9 mouse cellular contexts compared by ENCODE assay signal in genomic region chr10:41385506-41386221, GRCm38 (mm10).
DNase-seq lines count a peak whose midpoint lies in the region; ATAC-seq lines count a peak whose summit lies in the region.
"Had no signal": no experiment of that assay in that cellular context is flagged by ENCODE, and none has a peak within 500 bp of the region (broad histone marks: within the 10 kb centered on the region; RNA-seq: fewer than 3 reads in every experiment).

No protein-coding gene starts in this region.

- no peak overlapping the region for H3K4me3 ChIP-seq in hindbrain, embryonic 11.5 days (ENCODE audit: low read depth, low read length)
- H3K4me3 ChIP-seq: lung, embryonic 15.5 days had no signal

- 75% methylated on average over 15 of the region's 15 CpGs for WGBS in hindbrain, embryonic 11.5 days

- no peak overlapping the region for H3K27ac ChIP-seq in hindbrain, embryonic 11.5 days (ENCODE audit: low read depth, low read length)
- H3K27ac ChIP-seq: lung, embryonic 15.5 days had no signal

- H3K9ac ChIP-seq in hindbrain, embryonic 11.5 days (ENCODE audit: low read depth, low read length) = no peak overlapping the region
- H3K9ac ChIP-seq: lung, embryonic 15.5 days had no signal

- no peaks in the 10 kb centered on the region for H3K4me1 ChIP-seq in hindbrain, embryonic 11.5 days (replicated peaks; ENCODE audit: control insufficient read depth, insufficient read depth, low read length)
- H3K4me1 ChIP-seq: lung, embryonic 15.5 days had no signal

- H3K9me3 ChIP-seq in hindbrain, embryonic 11.5 days (ENCODE audit: control insufficient read depth, low read length) = no peaks in the 10 kb centered on the region
- H3K9me3 ChIP-seq: lung, embryonic 15.5 days had no signal

- DNase-seq in adrenal gland, adult (ENCODE audit: inconsistent age in 2 of 2, low spot score in 1 of 2) = peak; percentile 18 to 39
- no peak for DNase-seq in adrenal gland, postnatal 4 days (ENCODE audit: low spot score in 2 of 2)
- DNase-seq in 416B (ENCODE audit: low read depth) = peak; percentile 75
- peak; percentile 13 for DNase-seq in gastrocnemius, postnatal 10 days
- peak; percentile 4 to 9 for DNase-seq in layer of hippocampus, postnatal 36 days
- DNase-seq in spleen, adult 12 weeks (ENCODE audit: low spot score) = peak; percentile 61
- no peak for DNase-seq in hindbrain, embryonic 11.5 days (ENCODE audit: low spot score)
- DNase-seq in adipocyte (ENCODE audit: low spot score) = no peak

- no peaks in the 10 kb centered on the region for H3K36me3 ChIP-seq in hindbrain, embryonic 11.5 days (ENCODE audit: control insufficient read depth, insufficient read depth, low read length)
- H3K36me3 ChIP-seq: lung, embryonic 15.5 days had no signal

- H3K4me2 ChIP-seq in hindbrain, embryonic 11.5 days (replicated peaks; ENCODE audit: low read depth, low read length) = no peak overlapping the region
- H3K4me2 ChIP-seq: lung, embryonic 15.5 days had no signal

- no peaks in the 10 kb centered on the region for H3K27me3 ChIP-seq in hindbrain, embryonic 11.5 days (ENCODE audit: control insufficient read depth, insufficient read depth, low read length)
- H3K27me3 ChIP-seq: lung, embryonic 15.5 days had no signal

- no peak for ATAC-seq in hindbrain, embryonic 11.5 days (ENCODE audit: low FRiP score)

Comparison
In these comparisons a context has a peak if more than half of its experiments do, and no peak if none do; other contexts are left out.
1. DNase-seq: peak in adrenal gland, adult (2 of 2), 416B (single experiment), gastrocnemius, postnatal 10 days (single experiment), layer of hippocampus, postnatal 36 days (2 of 2) and spleen, adult 12 weeks (single experiment); none in adrenal gland, postnatal 4 days (0 of 2), hindbrain, embryonic 11.5 days (single experiment) and adipocyte (single experiment).